9 mouse cellular contexts compared by ENCODE assay signal in genomic region chrX:71050677-71051311, GRCm38 (mm10). TPM values are rescaled to one million over a fixed set of nuclear protein-coding genes. Genes with fewer than 3 reads are reported as not detected.
DNase-seq lines count a peak whose midpoint lies in the region; ATAC-seq and TF ChIP-seq lines count a peak whose summit lies in the region.
"Had no signal": no experiment of that assay in that cellular context is flagged by ENCODE, and none has a peak within 500 bp of the region (broad histone marks: within the 10 kb centered on the region; RNA-seq: fewer than 3 reads in every experiment).

No protein-coding gene starts in this region.

- no peaks in the 10 kb centered on the region for H3K9me3 ChIP-seq in kidney, embryonic 16.5 days (ENCODE audit: low read length)
- no peaks in the 10 kb centered on the region for H3K9me3 ChIP-seq in liver, postnatal 0 days (ENCODE audit: low read length)
- H3K9me3 ChIP-seq: G1E had no signal

- peaks cover 8% of the 10 kb centered on the region; the same call in 1 of the 2 replicates for H3K4me1 ChIP-seq in liver, adult 2 months (ENCODE audit: control insufficient read depth, insufficient read depth, low read length)
- 0 out of 2 replicates have a peak, but pooled peaks cover 4% of the 10 kb centered on the region for H3K4me1 ChIP-seq in kidney, embryonic 16.5 days (ENCODE audit: insufficient read depth, low read length)
- no peaks in the 10 kb centered on the region for H3K4me1 ChIP-seq in liver, postnatal 0 days (ENCODE audit: insufficient read depth)

- no peak overlapping the region for H3K27ac ChIP-seq in liver, adult 2 months (replicated peaks; ENCODE audit: insufficient read depth, low read depth, low read length)
- no peak overlapping the region for H3K27ac ChIP-seq in kidney, embryonic 16.5 days (ENCODE audit: low read length)
- H3K27ac ChIP-seq in liver, postnatal 0 days (ENCODE audit: low read depth) = no peak overlapping the region

- H3K27me3 ChIP-seq in liver, adult 2 months (ENCODE audit: control insufficient read depth, insufficient read depth, low read length) = 0 out of 2 replicates have a peak, but pooled peaks cover 2% of the 10 kb centered on the region
- peaks cover 29% of the 10 kb centered on the region; the same call in 1 of the 2 replicates for H3K27me3 ChIP-seq in kidney, embryonic 16.5 days (ENCODE audit: insufficient read depth, low read length)
- H3K27me3 ChIP-seq in liver, postnatal 0 days (ENCODE audit: insufficient read depth, low read length) = peaks cover 32% of the 10 kb centered on the region

- no peak for TF ChIP-seq CTCF in liver, adult 2 months (IDR thresholded peaks at IDR 0.05; ENCODE audit: low read depth, low read length)
- no peak for TF ChIP-seq CTCF in liver, postnatal 0 days (IDR thresholded peaks at IDR 0.05; ENCODE audit: low read depth)

- TF ChIP-seq POLR2A in liver, adult 2 months (IDR thresholded peaks at IDR 0.05; ENCODE audit: extremely low read depth, insufficient read depth, low read length) = no peak

- peak overlapping the region; percentile 72 for H3K4me2 ChIP-seq in kidney, embryonic 16.5 days (replicated peaks; ENCODE audit: low read depth, low read length)
- H3K4me2 ChIP-seq in liver, postnatal 0 days (ENCODE audit: low read depth, low read length) = peak overlapping the region; percentile 68

- ATAC-seq in kidney, embryonic 16.5 days (ENCODE audit: low FRiP score, low TSS enrichment) = peak; percentile 10; the same call in 1 of the 2 replicates
- no peak for ATAC-seq in liver, postnatal 0 days

- no peaks in the 10 kb centered on the region for H3K79me2 ChIP-seq in liver, adult 2 months (ENCODE audit: control insufficient read depth, insufficient read depth, low read length)

- peak overlapping the region; percentile 49 for H3K9ac ChIP-seq in liver, adult 2 months (ENCODE audit: low read depth, low read length)
- H3K9ac ChIP-seq in kidney, embryonic 16.5 days (replicated peaks; ENCODE audit: low read length) = peak overlapping the region; percentile 61
- H3K9ac ChIP-seq in liver, postnatal 0 days (replicated peaks) = peak overlapping the region; percentile 44; the same call in 1 of the 2 replicates

- TF ChIP-seq EP300 in liver, postnatal 0 days (IDR thresholded peaks at IDR 0.05; ENCODE audit: low read depth) = no peak

- 3% methylated on average over 26 of the region's 26 CpGs for WGBS in liver, adult 2 months
- 18% methylated on average over 26 of the region's 26 CpGs for WGBS in kidney, embryonic 16.5 days
- WGBS in liver, postnatal 0 days (ENCODE audit: insufficient replicate concordance) = 17% methylated on average over 26 of the region's 26 CpGs

- no peaks in the 10 kb centered on the region for H3K36me3 ChIP-seq in liver, adult 2 months (ENCODE audit: control insufficient read depth, insufficient read depth, low read length)
- H3K36me3 ChIP-seq in kidney, embryonic 16.5 days (ENCODE audit: insufficient read depth, low read length) = no peaks in the 10 kb centered on the region
- no peaks in the 10 kb centered on the region for H3K36me3 ChIP-seq in liver, postnatal 0 days (replicated peaks; ENCODE audit: insufficient read depth, low read length)
- H3K36me3 ChIP-seq: G1E had no signal

- peak overlapping the region; percentile 70 for H3K4me3 ChIP-seq in liver, adult 2 months (ENCODE audit: insufficient read depth, low read depth, low read length)
- peak overlapping the region; percentile 54 for H3K4me3 ChIP-seq in kidney, embryonic 16.5 days (ENCODE audit: low read length)
- peak overlapping the region; percentile 41 for H3K4me3 ChIP-seq in liver, postnatal 0 days (ENCODE audit: low read depth, low read length)

- DNase-seq in liver, adult 2 months (ENCODE audit: extremely low read depth, low read depth, low spot score) = no peak
- no peak for DNase-seq in liver
- peak; percentile 57 to 60 for DNase-seq in cerebellum, postnatal 25 days
- peak; percentile 6 to 53 for DNase-seq in heart, adult 18-20 months
- no peak for DNase-seq in liver, postnatal 0 days
- DNase-seq in right cerebral cortex, postnatal 25 days = peak; percentile 15
- DNase-seq in thymus, postnatal 10 days (ENCODE audit: low spot score in 2 of 2) = no peak

RNA-seq across cellular contexts. Expression of gene Mamld1, which starts 0.7 kb away (rescaled TPM):
- 0.27 and 0.37 TPM in 2 replicates for total RNA-seq in liver, adult 2 months (2014; rRNA removed)
- 0.24 and 0.27 TPM in 2 replicates for polyA plus RNA-seq in liver, adult 2 months (2012; rRNA removed)
- 1 to 10 TPM; 4.0 to 7.6 TPM for total RNA-seq in heart, adult 18-20 months (2021)
- polyA plus RNA-seq in kidney, embryonic 16.5 days (2015; fragmentation: Nextera tagmentation; extraction: Ambion mirVana) = 2.5 and 3.1 TPM in 2 replicates
- 0.27 and 0.30 TPM in 2 replicates for polyA plus RNA-seq in liver, postnatal 0 days (2015; fragmentation: Nextera tagmentation; extraction: Ambion mirVana)
- total RNA-seq: G1E had no signal
- polyA plus RNA-seq: G1E had no signal

Comparison
In these comparisons a context has a peak if more than half of its experiments do, and no peak if none do; other contexts are left out.
1. DNase-seq: peak in cerebellum, postnatal 25 days (2 of 2), heart, adult 18-20 months (2 of 2) and right cerebral cortex, postnatal 25 days (single experiment); none in liver, adult 2 months (single experiment), liver (single experiment), liver, postnatal 0 days (single experiment) and thymus, postnatal 10 days (0 of 2).
2. Peak in every context shown above with its lines, with median percentiles within 50 percentile points of each other: H3K4me3 ChIP-seq and H3K9ac ChIP-seq.